Mouse (Mus musculus) cerebellum, adult 2 months (tissue): ENCODE results near the gene Msantd1.

Source experiments
- CTCF ChIP-seq: fragments of 200-500 bp; IDR thresholded peaks from 2 replicates; pipeline ENCODE4 v1.5.1; 2011; ENCODE audit warnings: low read depth, mild to moderate bottlenecking, control low read depth, low read length, moderate library complexity, borderline replicate concordance; ENCODE audit not compliant: insufficient read depth
- POLR2A ChIP-seq: fragments of 200-500 bp; IDR thresholded peaks from 2 replicates; pipeline ENCODE4 v1.6.1; 2011; ENCODE audit warnings: low read length, control low read depth, borderline replicate concordance; ENCODE audit not compliant: insufficient read depth

DNA sequence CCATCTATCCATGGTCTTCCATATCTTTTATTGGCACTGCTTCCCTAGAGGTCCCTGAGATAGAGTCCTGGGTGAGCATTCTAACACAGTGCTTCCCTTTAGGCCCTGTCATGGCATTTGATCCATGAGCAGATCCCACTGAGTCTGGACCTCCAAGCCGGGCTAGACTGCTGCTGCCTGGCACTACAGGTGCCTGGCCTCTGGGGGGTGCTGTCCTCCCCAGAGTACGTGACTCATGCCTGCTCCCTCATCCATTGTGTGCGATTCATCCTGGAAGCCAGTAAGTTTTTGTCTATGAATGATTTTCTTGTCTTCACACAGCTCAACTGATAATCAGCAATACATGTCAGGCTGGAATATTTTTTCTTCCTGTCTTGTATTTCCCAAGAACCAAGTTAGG is 22.6 kb upstream of the Msantd1 start:
- peak; percentile 33; the same call in 1 of the 2 replicates for TF ChIP-seq CTCF
- no peak for TF ChIP-seq POLR2A
